Mouse (Mus musculus): ENCODE data around the gene Tyw1.

DNA sequence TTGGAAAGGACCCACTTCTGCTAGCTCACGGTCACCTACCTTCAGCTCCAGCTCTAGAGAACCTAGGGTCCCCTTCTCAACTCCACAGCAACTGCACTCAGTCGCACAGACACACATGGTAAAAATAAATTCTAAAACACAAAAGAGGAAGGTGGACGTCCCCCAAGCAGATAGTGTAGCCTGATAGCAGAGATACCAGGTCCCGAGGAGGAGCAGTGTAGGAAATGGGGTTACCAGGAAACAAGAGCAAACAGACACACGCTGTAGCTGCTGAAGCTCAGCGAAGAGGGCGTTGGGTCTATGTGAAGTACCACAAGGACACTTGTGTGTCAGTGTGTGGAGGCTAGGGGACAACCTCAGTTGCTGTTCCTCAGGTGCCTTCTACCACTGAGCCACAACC is 89.6 kb downstream of the Tyw1 start:
- TF ChIP-seq GATA1 (IDR thresholded peaks at IDR 0.05; ENCODE audit: borderline replicate concordance, low read length), result no peak
- no peak for TF ChIP-seq FLI1 (IDR thresholded peaks at IDR 0.05; ENCODE audit: low read length)
